Mouse (Mus musculus) myocyte (in vitro differentiated cells): ENCODE data around the gene Ndc1.

Source experiments
- CEBPB ChIP-seq: IDR thresholded peaks from 2 replicates; pipeline ENCODE4 v1.6.1; 2011; ENCODE audit warnings: mild to moderate bottlenecking, moderate library complexity; ENCODE audit not compliant: poor library complexity, insufficient read depth, severe bottlenecking
- E2F4 ChIP-seq: IDR thresholded peaks from one replicate; pipeline ENCODE4 v1.6.1; 2011; ENCODE audit warnings: mild to moderate bottlenecking, control low read depth, moderate library complexity; ENCODE audit not compliant: insufficient read depth
- MAX ChIP-seq: IDR thresholded peaks from one replicate; pipeline ENCODE4 v1.6.1; 2011; ENCODE audit warnings: low read depth, mild to moderate bottlenecking, control low read depth
- MYOG ChIP-seq, 3 experiments: IDR thresholded peaks; one replicate each; pipeline ENCODE4 v1.6.1; 2011; ENCODE audit warnings: control low read depth in 2 of 3, low read depth in 2 of 3, mild to moderate bottlenecking in 2 of 3; ENCODE audit not compliant: insufficient read length in 2 of 3, control insufficient read depth in 1 of 3, insufficient read depth in 1 of 3
- POLR2A ChIP-seq: IDR thresholded peaks from one replicate; pipeline ENCODE4 v1.6.1; 2011; ENCODE audit warnings: low read depth, mild to moderate bottlenecking, control low read depth, moderate library complexity; ENCODE audit not compliant: insufficient read length
- POLR2AphosphoS2 ChIP-seq: IDR thresholded peaks from one replicate; pipeline ENCODE4 v1.6.1; 2011; ENCODE audit warnings: low read depth, control low read depth; ENCODE audit not compliant: insufficient read length
- SRF ChIP-seq: IDR thresholded peaks from one replicate; pipeline ENCODE4 v1.6.1; 2011; ENCODE audit warnings: low read depth; ENCODE audit not compliant: control insufficient read depth, insufficient read length
- TCF12 ChIP-seq: IDR thresholded peaks from one replicate; pipeline ENCODE4 v1.6.1; 2011; ENCODE audit warnings: mild to moderate bottlenecking, control low read depth; ENCODE audit not compliant: poor library complexity, insufficient read depth, severe bottlenecking
- TCF3 ChIP-seq: IDR thresholded peaks from one replicate; pipeline ENCODE4 v1.6.1; 2011; ENCODE audit warnings: low read depth, control low read depth; ENCODE audit not compliant: insufficient read length
- USF1 ChIP-seq: IDR thresholded peaks from one replicate; pipeline ENCODE4 v1.6.1; 2011; ENCODE audit warnings: low read depth, mild to moderate bottlenecking, control low read depth, moderate library complexity

DNA sequence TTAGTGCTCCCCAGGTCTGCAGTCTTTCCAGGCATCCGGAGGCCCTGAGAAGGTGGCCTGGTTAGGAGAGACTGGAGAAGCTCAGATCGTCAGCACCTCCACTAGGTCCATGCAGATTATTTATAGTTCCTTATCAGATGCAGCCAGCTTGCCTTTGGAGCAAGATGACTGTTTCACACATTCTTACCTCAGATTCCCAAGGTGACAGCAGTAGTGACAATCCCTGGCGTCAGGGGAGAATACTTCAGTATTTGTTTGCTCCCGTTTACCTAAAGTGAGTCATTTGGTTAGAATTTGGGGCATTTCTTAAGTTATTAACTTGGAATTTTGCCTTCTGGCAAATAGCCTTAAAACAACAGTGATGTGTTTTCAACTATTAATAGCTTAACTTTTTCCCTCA lies 7.1 kb downstream of the Ndc1 start:
- TF ChIP-seq POLR2A: no peak
- TF ChIP-seq TCF3: no peak
- TF ChIP-seq TCF12: no peak
- no peak for TF ChIP-seq POLR2AphosphoS2
- TF ChIP-seq USF1: no peak
- no peak for TF ChIP-seq E2F4
- no peak for TF ChIP-seq MYOG (IDR thresholded peaks at IDR 0.05; ENCODE audit: control insufficient read depth in 1 of 3, insufficient read depth in 1 of 3, insufficient read length in 2 of 3, low read depth in 2 of 3)
- no peak for TF ChIP-seq SRF
- no peak for TF ChIP-seq MAX
- TF ChIP-seq CEBPB: no peak
